Mouse (Mus musculus): ENCODE measurements around the gene Spem2. TPM values are rescaled to one million over a fixed set of nuclear protein-coding genes. Genes with fewer than 3 reads are reported as not detected.

The Spem2 gene
- polyA plus RNA-seq, 1 experiment from 2014 or later: not detected

GRCm38 (mm10) chr11:69834001-69834549 lies 15.8 kb upstream of the Spem2 start:
- H3K27ac ChIP-seq (replicated peaks): no peak overlapping the region
- 6% methylated on average over 47 of the region's 48 CpGs for WGBS

GRCm38 (mm10) chr11:69833554-69833953 lies 15.3 kb upstream of the Spem2 start:
- Histone ChIP-seq H3K9me3 (no peaks in the 10 kb centered on the region), H3K4me3 (peak overlapping the region; percentile 53), H3K36me3 (peaks cover 9% of the 10 kb centered on the region; the same call in 1 of the 2 replicates), H3K4me1 (peaks cover 40% of the 10 kb centered on the region), H3K4me2 (peak overlapping the region; percentile 88), H3K9ac (peak overlapping the region; percentile 83), H3K27ac (replicated peaks) (no peak overlapping the region), H3K27me3 (replicated peaks) (peaks cover 52% of the 10 kb centered on the region)
- 31% methylated on average over 8 of the region's 8 CpGs for WGBS
- ATAC-seq (ENCODE audit: extremely low read depth, insufficient number of reproducible peaks, low FRiP score, low TSS enrichment): no peak

More at GRCm38 (mm10) chr11:69834001-69834549, 15.8 kb upstream of the Spem2 start:
- Histone ChIP-seq H3K9me3 (no peaks in the 10 kb centered on the region), H3K36me3 (peaks cover 9% of the 10 kb centered on the region; the same call in 1 of the 2 replicates), H3K4me2 (peak overlapping the region; percentile 88), H3K9ac (peak overlapping the region; percentile 83), H3K4me1 (peaks cover 44% of the 10 kb centered on the region), H3K27me3 (replicated peaks) (peaks cover 52% of the 10 kb centered on the region), H3K4me3 (peak overlapping the region; percentile 53)
- no peak for ATAC-seq (ENCODE audit: extremely low read depth, insufficient number of reproducible peaks, low FRiP score, low TSS enrichment)

- Histone ChIP-seq H3K4me3 (no peak overlapping the region), H3K36me3 (peaks cover 39% of the 10 kb centered on the region), H3K9ac (no peak overlapping the region), H3K4me2 (no peak overlapping the region), H3K27ac (replicated peaks) (no peak overlapping the region), H3K27me3 (replicated peaks) (peaks cover 19% of the 10 kb centered on the region), H3K9me3 (no peaks in the 10 kb centered on the region), H3K4me1 (peaks cover 6% of the 10 kb centered on the region)
- 77% methylated on average over 5 of the region's 5 CpGs for WGBS
- no peak for ATAC-seq (ENCODE audit: extremely low read depth, insufficient number of reproducible peaks, low FRiP score, low TSS enrichment)
Measured at GRCm38 (mm10) chr11:69828832-69829231, 10.6 kb upstream of the Spem2 start.

GRCm38 (mm10) chr11:69823456-69823855 lies 5.2 kb upstream of the Spem2 start:
- H3K27ac ChIP-seq (replicated peaks): no peak overlapping the region
- H3K4me2 ChIP-seq: no peak overlapping the region
- no peaks in the 10 kb centered on the region; the same call in 1 of the 2 replicates for H3K27me3 ChIP-seq (replicated peaks)
- no peaks in the 10 kb centered on the region for H3K4me1 ChIP-seq
- no peak overlapping the region for H3K4me3 ChIP-seq
- WGBS: 57% methylated on average over 2 of the region's 2 CpGs
- H3K9ac ChIP-seq: no peak overlapping the region
- H3K9me3 ChIP-seq: no peaks in the 10 kb centered on the region
- no peak for ATAC-seq (ENCODE audit: extremely low read depth, insufficient number of reproducible peaks, low FRiP score, low TSS enrichment)
- H3K36me3 ChIP-seq: peaks cover 31% of the 10 kb centered on the region

GRCm38 (mm10) chr11:69822080-69822479 lies 3.8 kb upstream of the Spem2 start, which contains the start of gene Spem1:
Gene Spem1 (minus strand): TSS chr11:69822180.
- WGBS: 73% methylated on average over 3 of the region's 3 CpGs
- ATAC-seq (ENCODE audit: extremely low read depth, insufficient number of reproducible peaks, low FRiP score, low TSS enrichment): no peak
- H3K4me3 ChIP-seq: no peak within 1 kb of the TSS
- no peaks in the 10 kb centered on the region for H3K4me1 ChIP-seq
- H3K9ac ChIP-seq: no peak within 1 kb of the TSS
- no peak within 1 kb of the TSS for H3K4me2 ChIP-seq
- H3K36me3 ChIP-seq: peaks cover 18% of the 10 kb centered on the region
- no peaks in the 10 kb centered on the region; the same call in 1 of the 2 replicates for H3K27me3 ChIP-seq (replicated peaks)
- H3K9me3 ChIP-seq: 0 out of 2 replicates have a peak, but pooled peaks cover 8% of the 10 kb centered on the region
- no peak within 1 kb of the TSS for H3K27ac ChIP-seq (replicated peaks)

GRCm38 (mm10) chr11:69818871-69819270 lies 606 bp upstream of the Spem2 start:
- no peak overlapping the region for H3K27ac ChIP-seq (replicated peaks)
- no peak overlapping the region for H3K9ac ChIP-seq
- H3K4me1 ChIP-seq: no peaks in the 10 kb centered on the region
- H3K27me3 ChIP-seq (replicated peaks): no peaks in the 10 kb centered on the region; the same call in 1 of the 2 replicates
- no peaks in the 10 kb centered on the region for H3K36me3 ChIP-seq
- H3K4me2 ChIP-seq: no peak overlapping the region
- WGBS: 77% methylated on average over 8 of the region's 8 CpGs
- no peak overlapping the region for H3K4me3 ChIP-seq
- H3K9me3 ChIP-seq: 0 out of 2 replicates have a peak, but pooled peaks cover 8% of the 10 kb centered on the region
- ATAC-seq (ENCODE audit: extremely low read depth, insufficient number of reproducible peaks, low FRiP score, low TSS enrichment): no peak

- WGBS: 89% methylated on average over 12 of the region's 12 CpGs
- H3K4me1 ChIP-seq: no peaks in the 10 kb centered on the region
- no peaks in the 10 kb centered on the region for H3K27me3 ChIP-seq (replicated peaks)
- no peak overlapping the region for H3K4me3 ChIP-seq
- no peak overlapping the region for H3K9ac ChIP-seq
- no peak overlapping the region for H3K4me2 ChIP-seq
- 0 out of 2 replicates have a peak, but pooled peaks cover 8% of the 10 kb centered on the region for H3K9me3 ChIP-seq
- H3K36me3 ChIP-seq: no peaks in the 10 kb centered on the region
- no peak overlapping the region for H3K27ac ChIP-seq (replicated peaks)
- no peak for ATAC-seq (ENCODE audit: extremely low read depth, insufficient number of reproducible peaks, low FRiP score, low TSS enrichment)
Measured at GRCm38 (mm10) chr11:69816520-69816919, 1.7 kb downstream of the Spem2 start.

GRCm38 (mm10) chr11:69815155-69815554 lies 3.1 kb downstream of the Spem2 start, which contains the start of gene Gm39566:
Gene Gm39566 (minus strand): TSS chr11:69815298.
- Histone ChIP-seq H3K27me3 (replicated peaks) (peaks cover 5% of the 10 kb centered on the region; the same call in 1 of the 2 replicates), H3K4me2 (no peak within 1 kb of the TSS), H3K27ac (replicated peaks) (no peak within 1 kb of the TSS), H3K36me3 (no peaks in the 10 kb centered on the region), H3K9me3 (0 out of 2 replicates have a peak, but pooled peaks cover 8% of the 10 kb centered on the region), H3K9ac (no peak within 1 kb of the TSS), H3K4me1 (no peaks in the 10 kb centered on the region), H3K4me3 (no peak within 1 kb of the TSS)
- 48% methylated on average over 10 of the region's 10 CpGs for WGBS
- no peak for ATAC-seq (ENCODE audit: extremely low read depth, insufficient number of reproducible peaks, low FRiP score, low TSS enrichment)

- ATAC-seq (ENCODE audit: extremely low read depth, insufficient number of reproducible peaks, low FRiP score, low TSS enrichment): no peak
- Histone ChIP-seq H3K9ac (no peak overlapping the region), H3K36me3 (no peaks in the 10 kb centered on the region), H3K27ac (replicated peaks) (no peak overlapping the region), H3K4me3 (no peak overlapping the region), H3K9me3 (peaks cover 5% of the 10 kb centered on the region; the same call in 1 of the 2 replicates), H3K4me1 (peaks cover 2% of the 10 kb centered on the region; the same call in 1 of the 2 replicates), H3K4me2 (no peak overlapping the region), H3K27me3 (replicated peaks) (peaks cover 31% of the 10 kb centered on the region)
Measured at GRCm38 (mm10) chr11:69810280-69810679, 8.0 kb downstream of the Spem2 start.

- Histone ChIP-seq H3K9ac (no peak overlapping the region), H3K9me3 (peaks cover 5% of the 10 kb centered on the region; the same call in 1 of the 2 replicates), H3K4me2 (no peak overlapping the region), H3K4me3 (no peak overlapping the region), H3K4me1 (peaks cover 27% of the 10 kb centered on the region), H3K27ac (replicated peaks) (no peak overlapping the region), H3K36me3 (no peaks in the 10 kb centered on the region), H3K27me3 (replicated peaks) (peaks cover 54% of the 10 kb centered on the region)
- 71% methylated on average over 2 of the region's 2 CpGs for WGBS
- no peak for ATAC-seq (ENCODE audit: extremely low read depth, insufficient number of reproducible peaks, low FRiP score, low TSS enrichment)
Measured at GRCm38 (mm10) chr11:69807641-69808040, 10.6 kb downstream of the Spem2 start.

GRCm38 (mm10) chr11:69806378-69806777 lies 11.9 kb downstream of the Spem2 start:
- H3K27ac ChIP-seq (replicated peaks): no peak overlapping the region
- peaks cover 40% of the 10 kb centered on the region for H3K4me1 ChIP-seq
- peaks cover 5% of the 10 kb centered on the region; the same call in 1 of the 2 replicates for H3K9me3 ChIP-seq
- H3K4me3 ChIP-seq: no peak overlapping the region
- no peak overlapping the region for H3K9ac ChIP-seq
- peaks cover 66% of the 10 kb centered on the region for H3K27me3 ChIP-seq (replicated peaks)
- no peak overlapping the region for H3K4me2 ChIP-seq
- no peaks in the 10 kb centered on the region for H3K36me3 ChIP-seq
- WGBS: 72% methylated on average over 4 of the region's 4 CpGs
- no peak for ATAC-seq (ENCODE audit: extremely low read depth, insufficient number of reproducible peaks, low FRiP score, low TSS enrichment)

All from heart, embryonic 13.5 days (tissue).